Mouse (Mus musculus): ENCODE measurements around the gene Mcrip1.

Gene Mcrip1

DNA sequence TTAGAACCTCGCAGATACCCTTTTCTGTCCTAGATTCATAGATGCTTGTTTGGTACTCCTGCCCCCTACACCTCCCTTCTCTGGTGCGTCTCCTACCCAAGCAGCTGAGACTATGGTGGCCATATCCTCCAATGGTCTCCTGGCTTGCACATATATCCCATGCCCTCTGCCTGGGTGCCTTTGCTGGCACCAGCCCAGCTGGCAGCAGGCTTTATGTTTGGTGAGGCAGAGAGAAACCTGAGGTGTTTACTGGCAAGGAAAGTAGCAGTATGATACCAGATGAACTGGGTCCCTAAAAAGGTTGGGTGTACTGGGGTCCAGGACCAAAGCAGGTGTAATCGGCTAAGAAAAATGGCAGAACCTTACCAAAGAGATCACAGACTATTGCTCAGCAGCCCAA, 3.6 kb downstream of the Mcrip1 start:
- no peak for DNase-seq (ENCODE audit: low read depth, low spot score)

DNA sequence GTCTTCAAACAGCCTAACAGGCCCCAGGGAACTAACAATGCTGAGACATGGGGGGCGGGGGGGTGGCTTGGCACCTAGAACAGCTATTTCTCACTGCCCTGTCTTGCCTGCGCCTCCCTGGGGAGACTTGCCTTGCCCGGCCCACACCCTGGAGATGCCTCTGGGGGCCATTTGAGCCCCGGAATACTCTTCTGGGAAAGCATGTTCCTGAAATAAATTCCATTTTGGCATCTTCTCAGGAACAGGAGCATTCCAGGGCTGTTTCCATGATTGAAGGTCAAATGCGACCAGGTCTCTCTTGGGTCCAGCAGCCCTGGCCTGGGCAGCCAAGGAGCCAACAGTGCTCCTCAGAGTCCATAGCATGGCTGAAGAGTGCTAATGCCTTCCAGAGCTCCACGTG, 7.2 kb downstream of the Mcrip1 start:
- DNase-seq (ENCODE audit: low read depth, low spot score): no peak

DNA sequence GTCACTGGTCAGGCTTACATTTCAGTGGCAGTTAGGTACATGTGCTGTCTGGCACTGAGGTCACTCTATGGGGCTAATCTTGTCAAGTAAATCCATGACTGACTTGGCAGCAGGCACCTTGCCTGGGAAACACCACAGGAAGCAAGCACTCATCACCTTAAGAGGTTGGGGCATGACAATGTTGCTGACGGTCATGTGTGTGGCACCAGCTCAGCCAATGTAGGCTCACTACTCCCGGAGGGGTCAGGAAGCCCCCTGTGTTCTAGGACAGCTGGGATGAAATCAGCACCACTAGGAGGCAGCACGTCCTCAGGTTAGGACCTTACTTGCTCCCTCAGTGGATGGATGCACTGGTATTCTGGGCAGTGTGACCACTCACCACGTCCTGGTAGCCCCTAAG, 7.6 kb downstream of the Mcrip1 start:
- DNase-seq (ENCODE audit: low read depth, low spot score): no peak

DNA sequence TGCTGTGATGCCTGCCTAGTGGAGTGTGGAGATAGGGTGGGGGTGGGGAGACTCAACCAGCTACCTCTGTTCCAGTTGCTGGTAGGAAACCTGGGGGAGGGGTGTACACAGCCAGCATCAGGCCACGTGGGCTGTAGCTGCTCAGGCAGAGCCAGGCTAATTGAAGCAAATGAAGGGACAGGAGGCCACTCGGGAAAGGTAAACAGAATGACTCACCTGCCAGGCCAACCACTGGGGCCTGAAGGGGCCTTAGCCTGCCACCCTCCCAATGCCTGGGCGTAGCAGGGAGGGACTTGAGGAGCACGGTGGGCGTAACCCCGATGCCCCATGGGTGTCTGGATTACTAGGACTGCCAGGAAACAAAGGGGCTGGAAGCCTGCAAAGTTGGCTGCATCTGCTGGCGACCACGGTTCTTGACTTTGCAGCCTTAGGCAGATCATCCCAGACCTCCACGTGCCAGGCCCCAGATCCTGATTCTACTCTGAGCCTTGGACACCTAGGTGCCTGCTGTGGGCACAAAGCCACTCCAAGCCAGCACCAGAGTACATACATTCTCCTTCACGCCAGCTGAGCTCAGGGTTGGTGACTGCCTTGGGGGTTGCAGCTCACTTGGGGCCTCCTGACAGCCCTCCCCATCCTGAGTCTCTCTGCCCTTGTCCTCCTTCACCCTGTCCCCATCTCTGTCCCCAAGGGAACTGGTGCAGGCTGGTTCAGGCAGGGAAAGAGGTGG, 10.1 kb downstream of the Mcrip1 start:
- no peak for DNase-seq (ENCODE audit: low read depth, low spot score)

DNA sequence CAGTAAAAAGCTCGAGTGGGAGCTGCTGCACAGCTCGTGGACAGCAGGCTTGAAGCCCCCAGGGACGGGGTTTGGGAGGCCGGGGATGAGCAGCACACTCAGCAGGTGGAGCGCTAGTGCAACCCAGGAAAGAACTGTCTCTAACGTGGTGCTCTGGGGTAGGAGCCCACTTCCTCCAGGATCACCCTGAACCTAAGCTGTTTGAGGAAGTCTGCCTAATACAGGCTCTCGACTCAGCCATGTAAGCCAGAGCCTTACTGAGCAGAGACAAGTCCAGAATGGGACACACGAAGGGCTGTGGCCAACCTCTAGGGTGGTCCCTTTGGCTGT, 10.6 kb downstream of the Mcrip1 start:
- DNase-seq (ENCODE audit: low read depth, low spot score): no peak

DNA sequence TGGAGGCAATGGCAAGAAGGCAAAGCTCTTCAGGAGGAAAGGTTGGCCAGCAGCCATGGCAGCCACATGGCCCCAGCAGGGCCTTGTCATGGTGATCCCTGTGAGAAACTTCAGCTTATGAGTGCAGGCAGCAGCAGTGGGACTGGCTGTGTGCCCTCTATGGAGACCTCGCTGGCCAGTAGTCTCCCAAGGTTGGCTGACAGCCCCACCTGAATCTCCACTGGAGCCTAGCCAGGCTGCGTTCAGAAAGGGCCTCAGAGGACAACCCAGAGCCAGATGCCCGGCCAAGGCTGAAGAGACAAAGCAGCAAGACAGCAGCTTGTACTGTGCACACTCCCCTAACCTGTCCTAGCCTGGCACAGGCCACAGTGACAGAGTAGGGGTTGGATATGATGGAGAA, 11.0 kb downstream of the Mcrip1 start:
- DNase-seq (ENCODE audit: low read depth, low spot score): no peak

DNA sequence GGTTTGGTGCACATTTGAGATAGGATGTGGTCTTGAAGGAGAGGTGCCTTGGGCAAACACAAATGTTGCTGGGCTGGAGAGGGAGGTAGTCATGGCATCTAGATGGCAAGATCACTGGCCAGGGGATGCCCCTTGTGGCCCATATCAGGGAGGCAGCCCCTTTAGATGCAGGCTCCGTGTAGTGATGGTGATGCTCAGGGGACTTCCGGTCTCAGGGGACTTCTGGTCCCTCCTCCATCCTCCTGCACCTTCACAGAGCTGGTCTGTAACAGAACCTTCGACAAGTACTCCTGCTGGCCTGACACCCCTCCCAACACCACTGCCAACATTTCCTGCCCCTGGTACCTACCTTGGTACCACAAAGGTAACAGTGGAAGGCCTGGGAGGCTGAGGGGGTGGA, 13.7 kb downstream of the Mcrip1 start:
- no peak for DNase-seq (ENCODE audit: low read depth, low spot score)

DNA sequence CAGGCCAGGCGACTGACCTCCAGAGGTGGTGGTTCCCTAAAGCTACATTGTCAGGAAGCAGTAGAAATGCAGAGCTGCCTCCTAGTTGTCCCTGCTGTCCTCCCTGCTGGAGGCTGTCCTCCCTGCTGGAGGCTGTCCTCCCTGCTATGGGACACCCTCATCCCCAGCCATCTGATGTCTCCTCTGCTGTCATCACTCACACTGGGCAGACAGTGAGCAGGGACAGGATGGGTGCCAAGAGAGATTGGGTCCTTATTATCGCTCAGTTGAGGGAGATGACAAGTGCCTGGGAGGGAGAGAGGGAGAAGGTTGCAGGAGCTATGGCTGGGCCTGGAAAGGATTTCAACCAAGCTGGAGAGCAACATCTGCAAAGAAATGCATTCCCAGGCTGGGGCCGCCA, 14.4 kb downstream of the Mcrip1 start:
- no peak for DNase-seq (ENCODE audit: low read depth, low spot score)

DNA sequence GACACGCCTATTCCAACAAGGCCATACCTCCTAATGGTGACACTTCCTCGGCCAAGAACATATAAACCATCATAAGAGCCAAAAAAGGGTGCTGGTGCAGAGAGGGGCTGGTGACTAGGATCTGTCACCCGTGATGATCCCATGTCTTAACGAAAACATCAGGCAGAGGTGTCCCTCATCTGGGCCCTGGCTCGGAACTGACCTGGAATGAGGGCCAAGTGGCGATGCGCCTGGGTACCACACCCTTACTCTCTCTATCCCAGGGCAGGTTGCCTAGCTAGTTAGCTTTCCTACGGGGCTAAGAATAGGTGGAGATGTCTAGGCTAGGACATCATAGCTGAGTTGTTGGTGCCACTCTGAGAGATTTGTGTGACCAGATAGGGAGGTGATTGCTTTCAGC, 15.4 kb downstream of the Mcrip1 start:
- DNase-seq (ENCODE audit: low read depth, low spot score): no peak

DNA sequence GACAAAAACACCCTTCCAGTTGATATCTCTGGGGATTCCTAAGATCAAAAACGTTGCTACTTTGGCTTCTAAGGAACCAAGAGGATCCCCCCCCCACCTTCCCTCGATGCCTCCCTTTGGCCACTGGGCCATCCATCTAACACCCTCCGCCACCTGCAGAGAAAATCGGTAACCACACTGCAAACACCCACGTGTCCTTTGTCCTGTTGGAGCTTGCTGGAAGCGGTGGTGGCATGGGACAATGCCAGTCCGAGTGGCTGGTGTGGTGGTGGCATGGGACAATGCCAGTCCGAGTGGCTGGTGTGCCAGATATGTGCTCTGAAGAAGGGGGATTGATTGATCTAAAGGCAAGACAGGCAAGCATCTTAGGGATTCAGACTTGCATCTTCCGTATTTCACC, 17.9 kb downstream of the Mcrip1 start:
- DNase-seq (ENCODE audit: low read depth, low spot score): no peak

DNA sequence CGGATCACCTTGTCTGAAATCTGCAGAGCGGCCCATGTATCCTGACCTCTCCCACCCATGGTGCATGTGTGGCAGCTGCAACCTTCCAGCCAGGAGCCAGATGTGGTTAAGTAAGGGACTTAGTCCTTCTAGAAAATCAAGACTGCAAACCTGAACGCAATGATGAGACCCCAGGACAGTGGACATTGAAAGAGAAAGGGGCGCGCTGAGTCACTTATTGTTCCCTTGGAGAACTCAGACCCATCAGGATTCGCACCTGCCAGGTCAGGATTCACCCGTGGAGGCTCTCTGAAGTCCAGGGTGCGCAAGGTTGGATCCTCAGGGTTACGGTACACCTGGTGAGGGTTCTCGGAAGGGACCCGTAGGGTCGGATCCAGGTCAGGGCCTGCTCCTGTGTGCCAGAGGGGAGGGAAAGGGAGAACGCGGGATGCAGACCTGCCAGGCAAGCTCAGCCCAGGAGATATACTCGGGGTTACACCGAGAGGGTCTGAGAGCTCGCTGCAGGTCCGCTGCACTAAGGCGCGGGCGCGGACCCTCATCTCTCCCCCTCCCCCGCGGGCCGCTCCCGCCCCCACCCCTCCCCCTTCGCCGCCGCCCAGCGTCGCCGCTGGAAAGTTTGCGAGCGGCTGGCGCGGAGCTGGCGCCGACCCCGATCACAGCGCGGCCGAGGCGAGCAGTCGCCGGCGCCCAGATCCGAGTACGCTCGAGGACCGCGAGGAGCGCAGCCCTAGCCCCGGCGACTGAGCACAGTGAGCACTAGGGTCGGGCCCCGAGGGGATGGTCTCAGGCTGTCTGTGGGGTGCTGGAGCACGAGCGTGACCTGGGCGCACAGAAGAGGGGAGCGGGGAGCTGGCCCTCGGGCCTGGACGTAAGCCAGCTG, 19.2 kb downstream of the Mcrip1 start, which contains the start of gene Gcgr:
Gene Gcgr, plus strand, starts transcription at position 615 of the 880 bp plus-strand sequence.
- DNase-seq (ENCODE audit: low read depth, low spot score): no peak

DNA sequence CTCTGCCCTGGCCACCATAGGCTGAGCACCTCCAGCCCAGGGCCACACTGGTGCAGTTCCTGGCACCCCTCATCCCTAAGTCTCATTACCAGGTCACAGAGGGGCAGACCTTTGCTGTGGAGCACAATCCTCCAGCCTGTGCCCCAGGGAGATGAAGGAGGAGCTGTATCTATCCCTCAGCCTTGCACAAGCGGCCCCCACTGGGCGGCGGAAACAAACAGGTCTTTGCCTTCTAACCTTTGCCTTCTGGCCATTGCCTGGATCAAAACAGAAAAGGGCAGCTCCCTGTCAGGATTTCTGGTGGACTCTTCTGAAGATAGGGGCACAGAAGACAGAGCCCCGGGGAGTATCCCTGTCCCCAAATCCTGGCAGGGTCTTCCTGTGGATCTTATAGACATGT, 20.6 kb downstream of the Mcrip1 start:
- no peak for DNase-seq (ENCODE audit: low read depth, low spot score)

DNA sequence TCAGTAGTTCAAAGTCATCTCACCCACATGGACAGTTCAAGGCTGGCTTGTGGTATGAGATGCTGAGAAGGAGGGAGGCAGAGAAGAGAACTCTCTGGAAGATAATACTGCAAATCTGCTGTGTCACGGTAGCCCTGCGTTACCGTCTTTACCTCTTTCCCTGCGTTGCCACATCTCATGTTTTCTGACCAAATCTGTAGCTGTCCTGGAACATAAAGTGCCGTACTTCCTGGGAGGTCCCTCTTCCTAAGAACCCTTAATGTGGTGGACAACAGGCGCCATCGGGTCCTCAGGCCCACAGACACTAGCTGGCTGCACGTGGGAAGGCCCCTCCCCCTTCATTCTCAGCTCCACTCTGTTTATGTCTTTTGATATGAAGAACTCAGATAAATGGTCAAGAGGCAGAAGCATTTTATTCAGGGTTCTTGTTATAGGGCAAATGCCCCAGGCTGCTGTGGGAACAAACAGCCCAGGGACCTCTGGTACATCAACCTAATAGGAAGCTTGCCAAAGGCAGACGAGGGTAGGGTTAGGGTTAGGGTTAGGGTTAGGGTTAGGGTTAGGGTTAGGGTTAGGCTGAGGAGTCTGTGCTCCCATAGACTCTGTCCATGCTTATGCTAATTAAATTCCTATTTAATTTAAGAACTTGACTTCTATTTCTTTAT, 21.7 kb downstream of the Mcrip1 start:
- DNase-seq (ENCODE audit: low read depth, low spot score): no peak

DNA sequence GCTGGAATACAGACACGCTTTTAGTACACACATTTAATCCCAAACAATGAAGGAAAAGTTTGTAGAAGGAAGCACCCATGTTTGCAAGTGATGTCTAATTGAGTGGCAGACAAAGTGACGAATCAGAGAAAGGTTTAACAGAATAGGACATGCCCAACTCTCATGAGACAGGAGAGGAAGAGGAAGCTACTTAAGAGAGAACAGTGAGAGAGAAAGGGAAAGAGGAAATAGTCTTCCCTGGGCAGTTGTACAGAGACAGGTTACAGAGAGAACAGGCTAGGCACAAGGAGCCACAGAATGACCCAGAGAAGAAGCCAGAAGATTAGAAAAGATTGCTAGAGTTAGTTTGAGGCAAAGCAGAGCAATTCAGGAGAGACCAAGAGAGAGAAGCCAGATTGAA, 23.6 kb downstream of the Mcrip1 start:
- DNase-seq (ENCODE audit: low read depth, low spot score): no peak

DNA sequence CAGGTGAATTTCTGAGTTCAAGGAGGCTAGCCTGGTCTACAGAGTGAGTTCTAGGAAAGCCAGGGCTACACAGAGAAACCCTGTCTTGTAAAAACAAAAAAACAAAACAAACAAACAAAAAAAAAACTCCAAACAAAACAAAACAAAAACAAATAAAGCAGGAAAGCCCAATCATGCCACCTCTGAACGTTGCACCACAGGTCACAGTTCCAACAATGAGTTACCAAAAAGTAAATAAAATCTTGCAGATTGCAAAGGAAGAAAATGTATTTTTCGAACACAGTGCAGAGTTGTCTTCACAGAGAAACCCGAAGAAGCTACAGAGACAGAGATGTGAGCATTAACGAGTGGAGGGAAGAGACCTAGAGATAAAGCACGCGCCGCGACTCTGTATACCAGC, 26.9 kb downstream of the Mcrip1 start:
- DNase-seq (ENCODE audit: low read depth, low spot score): no peak

DNA sequence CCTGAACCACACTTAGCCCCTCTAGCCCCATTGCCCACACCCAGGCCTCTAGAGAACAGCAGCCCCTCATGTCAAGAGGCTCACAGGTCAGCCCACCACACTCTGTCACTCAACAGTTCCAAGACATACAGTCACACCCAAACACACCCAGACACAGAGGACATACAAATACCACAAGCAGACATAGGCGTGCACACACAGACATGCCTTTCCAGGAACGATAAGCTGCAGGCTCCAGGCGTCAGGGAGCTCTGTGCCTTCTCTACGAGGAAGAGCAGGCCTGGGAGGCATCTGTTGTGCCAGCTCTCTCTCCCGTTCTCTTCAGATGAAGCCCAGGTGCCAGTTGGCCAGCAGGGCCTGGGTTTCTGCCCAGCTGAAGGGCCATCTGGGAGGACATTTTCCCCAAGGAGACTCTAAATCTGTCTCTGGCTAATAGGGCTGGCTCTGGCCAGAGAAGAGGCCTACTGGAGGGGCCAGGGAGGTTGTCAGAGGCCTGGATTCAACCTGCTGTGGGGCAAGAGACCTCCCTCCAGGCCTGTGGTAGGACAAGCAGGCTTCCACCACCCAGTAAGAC, 28.5 kb downstream of the Mcrip1 start:
- no peak for DNase-seq (ENCODE audit: low read depth, low spot score)

DNA sequence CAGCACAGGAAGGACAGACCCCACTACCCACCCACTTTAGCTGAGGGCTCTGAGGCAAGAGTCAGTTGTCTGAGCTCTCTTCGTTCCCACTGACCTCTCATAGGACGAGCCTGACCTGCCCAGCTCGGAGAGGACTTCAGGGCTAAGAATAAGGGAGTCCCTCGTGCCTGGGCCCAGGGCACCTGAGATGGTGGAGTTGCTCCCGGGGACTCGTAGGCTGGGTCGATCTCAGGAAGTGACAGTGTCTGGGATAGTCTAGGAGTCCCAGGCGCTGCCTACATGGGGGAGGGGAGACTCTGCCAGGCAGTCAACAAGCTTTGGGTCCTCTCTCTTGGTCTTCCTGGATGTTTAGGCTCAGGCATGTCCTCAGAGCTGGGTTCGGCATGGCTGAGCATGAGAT, 29.0 kb downstream of the Mcrip1 start:
- DNase-seq (ENCODE audit: low read depth, low spot score): no peak

DNA sequence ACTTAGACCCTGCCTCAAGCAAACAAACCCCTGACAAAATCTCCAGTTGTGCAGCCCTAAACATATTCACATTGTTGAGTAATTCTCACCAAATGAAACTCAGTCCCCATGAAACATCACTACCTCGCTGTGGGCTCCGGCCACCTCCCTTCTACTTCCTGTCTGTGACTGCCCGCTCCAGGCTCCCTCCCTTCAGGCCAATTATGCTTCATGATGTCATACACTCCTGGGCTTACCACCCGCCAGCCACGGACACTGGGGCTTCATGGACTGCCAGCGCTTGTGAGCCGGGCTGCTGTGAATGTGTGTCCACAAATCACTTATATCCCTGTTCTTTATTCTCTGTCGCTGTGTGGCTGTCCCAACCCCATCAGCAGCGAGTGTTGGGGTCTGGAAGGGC, 29.8 kb downstream of the Mcrip1 start:
- no peak for DNase-seq (ENCODE audit: low read depth, low spot score)

DNA sequence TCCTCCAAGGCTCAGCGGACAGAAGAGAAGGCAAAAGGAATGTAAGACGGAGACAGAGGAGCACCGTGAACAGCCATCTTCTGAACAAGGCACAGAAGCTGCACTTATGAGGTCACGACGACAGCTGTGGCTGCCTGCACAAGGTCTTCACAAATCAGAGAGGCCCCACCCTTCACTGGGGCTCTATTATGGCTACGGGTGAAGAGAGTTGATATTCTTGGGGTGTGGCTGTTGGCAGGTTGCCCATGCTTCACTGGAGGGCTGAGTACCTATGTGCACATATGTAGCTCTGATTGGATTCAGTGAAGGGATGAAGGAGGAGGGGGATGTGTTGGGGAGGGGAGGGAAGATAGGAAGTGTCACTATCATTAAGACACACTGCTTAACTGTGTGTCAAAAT, 31.0 kb downstream of the Mcrip1 start:
- DNase-seq (ENCODE audit: low read depth, low spot score): no peak

DNA sequence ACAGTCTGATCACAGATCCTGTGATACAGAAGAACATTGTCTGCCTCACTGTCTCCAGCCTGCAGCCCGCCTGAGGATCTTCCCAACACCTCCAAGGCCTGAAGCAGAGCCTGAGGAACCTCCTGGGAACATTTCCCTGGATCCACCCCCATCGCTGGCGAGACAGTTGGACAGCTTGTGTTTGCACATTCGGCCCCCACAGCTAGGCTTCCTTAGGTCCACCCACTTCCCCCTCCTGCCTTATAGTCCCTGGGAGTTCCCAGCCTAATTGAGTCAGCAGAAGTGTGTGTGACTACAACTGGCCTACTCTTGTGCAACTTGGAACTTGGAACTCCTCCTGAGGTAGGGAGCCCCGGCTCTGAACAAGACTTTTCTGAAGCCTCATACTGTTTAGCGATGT, 31.5 kb downstream of the Mcrip1 start:
- no peak for DNase-seq (ENCODE audit: low read depth, low spot score)

DNA sequence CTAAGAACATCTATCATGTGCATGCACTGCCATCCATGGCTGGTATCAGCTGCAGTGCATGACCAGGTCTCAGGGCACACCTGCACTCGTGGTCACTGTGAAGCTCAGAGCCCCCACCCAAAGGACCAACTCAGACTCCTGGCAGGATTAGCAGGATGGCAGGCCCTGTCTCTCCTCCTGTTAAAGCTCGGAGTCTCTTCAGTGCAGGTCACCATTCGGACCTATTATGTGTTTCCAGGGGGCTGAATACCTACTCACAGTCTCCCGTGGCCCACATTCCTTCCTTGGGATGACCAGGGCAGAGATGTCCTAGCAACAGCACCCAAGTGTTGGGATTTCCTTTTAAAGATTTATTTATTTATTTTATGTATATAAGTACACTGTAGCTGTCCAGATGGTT, 32.4 kb downstream of the Mcrip1 start:
- DNase-seq (ENCODE audit: low read depth, low spot score): no peak

DNA sequence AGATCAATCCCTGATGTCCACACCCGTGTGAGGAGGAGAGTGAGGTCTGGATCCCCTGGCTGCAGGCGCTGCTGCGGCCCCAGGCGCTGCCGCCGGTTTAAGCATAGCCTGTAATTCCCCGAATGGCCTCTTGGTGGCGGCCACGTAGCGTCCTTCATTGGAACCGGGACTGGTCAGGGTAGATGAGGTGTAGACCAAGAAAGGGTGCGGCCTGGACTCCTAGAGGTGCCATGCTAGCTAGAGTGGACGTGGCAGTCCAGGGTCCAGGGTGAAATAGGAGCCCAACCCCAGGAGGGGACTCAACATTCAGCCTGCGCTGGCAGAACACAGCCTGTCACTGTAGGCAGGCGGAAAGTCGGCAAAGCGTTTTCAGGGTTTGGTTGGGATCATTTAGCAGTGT, 33.9 kb downstream of the Mcrip1 start:
- DNase-seq (ENCODE audit: low read depth, low spot score): peak; percentile 72
